Mouse (Mus musculus): ENCODE data around the gene Adcy5.
A peak's percentile ranks its signal among the peaks of the same experiment; 100 is the strongest.

Adcy5 gene

GRCm38 (mm10) chr16:35255981-35256380 lies 101.3 kb downstream of the Adcy5 start:
- DNase-seq (ENCODE audit: low spot score in 2 of 2) = no peak

GRCm38 (mm10) chr16:35270353-35270934 lies 115.8 kb downstream of the Adcy5 start:
- peak; percentile 73 to 85 for DNase-seq (ENCODE audit: low spot score in 2 of 2)

GRCm38 (mm10) chr16:35270945-35271344 lies 116.3 kb downstream of the Adcy5 start:
- no peak for DNase-seq (ENCODE audit: low spot score in 2 of 2)

- no peak for DNase-seq (ENCODE audit: low spot score in 2 of 2)
Observed at GRCm38 (mm10) chr16:35271572-35271971, 116.9 kb downstream of the Adcy5 start.

GRCm38 (mm10) chr16:35272417-35272816 lies 117.7 kb downstream of the Adcy5 start:
- DNase-seq (ENCODE audit: low spot score in 2 of 2) = no peak

GRCm38 (mm10) chr16:35278166-35278565 lies 123.5 kb downstream of the Adcy5 start:
- no peak for DNase-seq (ENCODE audit: low spot score in 2 of 2)

GRCm38 (mm10) chr16:35282456-35282855 lies 127.8 kb downstream of the Adcy5 start:
- no peak for DNase-seq (ENCODE audit: low spot score in 2 of 2)

- DNase-seq (ENCODE audit: low spot score in 2 of 2) = no peak
Observed at GRCm38 (mm10) chr16:35285821-35286220, 131.1 kb downstream of the Adcy5 start.

GRCm38 (mm10) chr16:35287244-35287643 lies 132.6 kb downstream of the Adcy5 start:
- DNase-seq (ENCODE audit: low spot score in 2 of 2) = no peak

- DNase-seq (ENCODE audit: low spot score in 2 of 2) = no peak
Observed at GRCm38 (mm10) chr16:35297786-35298185, 143.1 kb downstream of the Adcy5 start.

- DNase-seq (ENCODE audit: low spot score in 2 of 2) = no peak
Observed at GRCm38 (mm10) chr16:35300156-35300555, 145.5 kb downstream of the Adcy5 start.

- no peak for DNase-seq (ENCODE audit: low spot score in 2 of 2)
Observed at GRCm38 (mm10) chr16:35302441-35303280, 148.0 kb downstream of the Adcy5 start.

- peak in 1 of 2 experiments; percentile 8 for DNase-seq (ENCODE audit: low spot score in 2 of 2)
Observed at GRCm38 (mm10) chr16:35303721-35304120, 149.0 kb downstream of the Adcy5 start.

GRCm38 (mm10) chr16:35304416-35304815 lies 149.7 kb downstream of the Adcy5 start:
- no peak for DNase-seq (ENCODE audit: low spot score in 2 of 2)

- DNase-seq (ENCODE audit: low spot score in 2 of 2) = no peak
Observed at GRCm38 (mm10) chr16:35305226-35305625, 150.5 kb downstream of the Adcy5 start.

GRCm38 (mm10) chr16:35306631-35307030 lies 152.0 kb downstream of the Adcy5 start:
- no peak for DNase-seq (ENCODE audit: low spot score in 2 of 2)

GRCm38 (mm10) chr16:35307331-35307730 lies 152.7 kb downstream of the Adcy5 start:
- DNase-seq (ENCODE audit: low spot score in 2 of 2) = no peak

GRCm38 (mm10) chr16:35308016-35308415 lies 153.3 kb downstream of the Adcy5 start:
- no peak for DNase-seq (ENCODE audit: low spot score in 2 of 2)

GRCm38 (mm10) chr16:35308486-35309143 lies 153.9 kb downstream of the Adcy5 start:
- no peak for DNase-seq (ENCODE audit: low spot score in 2 of 2)

GRCm38 (mm10) chr16:35309634-35310033 lies 155.0 kb downstream of the Adcy5 start:
- DNase-seq (ENCODE audit: low spot score in 2 of 2) = no peak

GRCm38 (mm10) chr16:35310551-35311110 lies 156.0 kb downstream of the Adcy5 start:
- DNase-seq (ENCODE audit: low spot score in 2 of 2) = no peak

GRCm38 (mm10) chr16:35311586-35311985 lies 156.9 kb downstream of the Adcy5 start:
- no peak for DNase-seq (ENCODE audit: low spot score in 2 of 2)

Measured in frontal cortex, postnatal 14 days (tissue).